Mouse (Mus musculus) limb, embryonic 12.5 days (tissue): ENCODE results near the gene Gpr152. TPM values are rescaled to one million over a fixed set of nuclear protein-coding genes. Genes with fewer than 3 reads are reported as not detected.

ENCODE experiments used
- ATAC-seq: fragments of 200-750 bp; cut with Nextera tagmentation; 2 replicates; pipeline ENCODE4 v1.8.0; 2017; ENCODE audit warnings: low read depth, moderate TSS enrichment; ENCODE audit not compliant: insufficient number of reproducible peaks, insufficient read depth, low FRiP score, low TSS enrichment
- H3K27ac ChIP-seq: fragments of 300-500 bp; sonication (generic); 2 replicates; pipeline ENCODE4 v1.5.1; 2016; ENCODE audit warnings: mild to moderate bottlenecking, moderate library complexity
- H3K27me3 ChIP-seq: fragments of 300-500 bp; sonication (generic); 2 replicates; pipeline ENCODE4 v1.6.1; 2016; ENCODE audit warnings: mild to moderate bottlenecking, moderate library complexity
- H3K36me3 ChIP-seq: fragments of 300-500 bp; sonication (generic); 2 replicates; pipeline ENCODE4 v1.6.1; 2016; ENCODE audit warnings: mild to moderate bottlenecking, moderate library complexity
- H3K4me1 ChIP-seq: fragments of 300-500 bp; sonication (generic); replicated peaks from 2 replicates; pipeline ENCODE4 v1.6.1; 2016
- H3K4me2 ChIP-seq: fragments of 300-500 bp; sonication (generic); 2 replicates; pipeline ENCODE4 v1.6.1; 2016; ENCODE audit warnings: mild to moderate bottlenecking, moderate library complexity
- H3K4me3 ChIP-seq: fragments of 300-500 bp; sonication (generic); replicated peaks from 2 replicates; pipeline ENCODE4 v1.5.1; 2016; ENCODE audit warnings: mild to moderate bottlenecking
- H3K9ac ChIP-seq: fragments of 300-500 bp; sonication (generic); replicated peaks from 2 replicates; pipeline ENCODE4 v1.6.1; 2016; ENCODE audit warnings: mild to moderate bottlenecking, moderate library complexity
- H3K9me3 ChIP-seq: fragments of 300-500 bp; sonication (generic); 2 replicates; pipeline ENCODE4 v1.6.1; 2016; ENCODE audit warnings: mild to moderate bottlenecking, moderate library complexity
- WGBS: fragments of 180-500 bp; shearing (Covaris S2); methylation state at CpG from one replicate; pipeline ENCODE4 v1.1.7; 2016; 5-methylcytosine and 5-hydroxymethylcytosine counted together
- polyA plus RNA-seq: library from polyadenylated mRNA; unstranded; fragments of >200 nt; fragmentation: Nextera tagmentation; extraction: Ambion mirVana; gene quantifications from 2 replicates; pipeline ENCODE4 v1.2.1, GENCODE M21; 2016

Gpr152 gene
- polyA plus RNA-seq, 1 experiment from 2014 or later = not detected

DNA sequence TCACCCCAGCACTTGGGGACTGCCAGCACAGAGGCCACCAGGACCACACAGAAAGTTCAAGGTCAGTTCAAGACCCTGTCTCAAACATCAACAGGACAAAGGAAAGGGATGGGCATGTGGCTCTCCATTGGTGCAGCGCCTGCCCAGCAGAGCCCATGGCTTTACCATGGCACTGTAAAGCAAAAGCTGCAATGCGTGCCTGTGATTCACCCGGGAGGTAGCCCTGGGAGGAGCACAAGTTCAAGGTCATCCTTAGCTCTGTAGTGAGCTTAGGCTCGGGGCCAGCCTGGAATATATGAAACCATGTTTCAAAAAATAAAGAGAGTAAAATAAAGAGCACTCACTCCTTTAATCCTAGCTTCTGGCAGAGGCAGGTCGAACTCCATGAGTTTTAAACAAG lies 12.3 kb downstream of the Gpr152 start:
- ATAC-seq = no peak
- Histone ChIP-seq H3K4me1 (peaks cover 18% of the 10 kb centered on the region), H3K27me3 (no peaks in the 10 kb centered on the region), H3K4me2 (no peak overlapping the region), H3K27ac (no peak overlapping the region), H3K9me3 (no peaks in the 10 kb centered on the region), H3K36me3 (peaks cover 58% of the 10 kb centered on the region), H3K9ac (no peak overlapping the region), H3K4me3 (no peak overlapping the region)
- 90% methylated on average over 5 of the region's 5 CpGs for WGBS

DNA sequence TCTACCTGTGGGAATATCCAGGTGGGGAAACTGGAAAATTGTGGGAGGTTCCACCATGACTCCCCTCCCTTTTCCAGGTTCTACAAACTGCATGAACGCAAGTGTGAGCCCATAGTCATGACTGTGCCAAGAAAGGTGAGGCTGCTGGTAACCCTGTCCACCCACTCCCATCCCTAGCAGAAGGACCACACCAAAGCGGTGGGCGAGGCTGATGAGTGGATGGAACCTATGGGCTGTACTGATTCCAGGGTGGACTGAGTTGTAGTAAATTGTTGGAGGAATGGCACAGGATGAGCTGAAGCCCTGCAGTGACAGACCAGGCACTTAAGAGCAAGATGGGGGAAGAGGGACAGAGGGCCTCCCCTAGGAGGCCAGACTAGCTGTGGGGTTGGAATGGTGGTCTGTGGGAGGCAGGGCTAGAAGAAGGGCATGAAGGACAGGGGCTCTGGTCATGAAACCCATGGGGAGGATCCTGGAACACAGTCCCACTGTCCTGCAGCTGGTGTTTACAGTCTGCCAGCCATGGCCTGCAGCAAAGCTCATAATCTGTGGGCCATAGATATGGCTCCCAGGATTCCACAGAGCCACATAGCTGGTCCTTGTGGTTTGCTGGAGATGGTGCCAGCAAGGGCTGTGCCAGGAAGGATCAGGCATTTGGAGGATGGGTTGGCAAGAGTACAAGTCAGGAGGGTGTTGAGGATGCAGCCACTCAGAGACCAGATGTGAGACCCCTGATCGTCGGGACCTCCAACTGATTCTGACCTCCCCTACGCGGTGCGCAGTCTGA lies 13.1 kb downstream of the Gpr152 start:
- Histone ChIP-seq H3K9ac (0 out of 2 replicates have a peak overlapping the region, but pooled peaks have one; percentile 18), H3K36me3 (peaks cover 66% of the 10 kb centered on the region), H3K27ac (no peak overlapping the region), H3K4me2 (no peak overlapping the region), H3K4me1 (peaks cover 18% of the 10 kb centered on the region), H3K4me3 (no peak overlapping the region), H3K9me3 (no peaks in the 10 kb centered on the region), H3K27me3 (no peaks in the 10 kb centered on the region)
- WGBS = 85% methylated on average over 8 of the region's 8 CpGs
- no peak for ATAC-seq

DNA sequence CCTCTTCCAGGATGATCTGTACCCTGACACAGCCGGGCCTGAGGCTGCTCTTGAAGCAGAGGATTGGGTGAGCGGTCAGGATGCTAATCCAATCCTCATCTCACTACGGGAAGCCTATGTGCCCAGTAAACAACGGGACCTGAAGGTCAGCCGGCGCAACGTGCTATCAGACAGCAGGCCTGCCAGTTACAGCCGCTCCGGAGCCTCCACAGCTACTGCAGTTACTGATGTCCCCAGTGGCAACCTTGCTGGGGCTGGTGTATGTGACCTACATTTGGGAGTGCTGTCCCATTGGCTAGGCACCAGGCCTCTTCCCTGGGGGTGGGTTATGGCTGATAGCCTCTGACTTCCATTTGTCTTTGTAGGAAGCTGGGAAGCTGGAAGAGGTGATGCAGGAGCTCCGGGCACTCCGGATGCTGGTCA lies 13.7 kb downstream of the Gpr152 start, which contains the start of gene Ptprcap:
Gene Ptprcap (plus strand): TSS at position 373 of the 423 bp plus-strand sequence.
- H3K36me3 ChIP-seq = peaks cover 72% of the 10 kb centered on the region
- no peaks in the 10 kb centered on the region for H3K9me3 ChIP-seq
- no peak within 1 kb of the TSS for H3K4me2 ChIP-seq
- 0 out of 2 replicates have a peak within 1 kb of the TSS, but pooled peaks have one; percentile 18 for H3K9ac ChIP-seq
- no peak within 1 kb of the TSS for H3K4me3 ChIP-seq
- no peaks in the 10 kb centered on the region for H3K27me3 ChIP-seq
- peaks cover 12% of the 10 kb centered on the region for H3K4me1 ChIP-seq
- ATAC-seq = no peak
- H3K27ac ChIP-seq = no peak within 1 kb of the TSS
- 68% methylated on average over 11 of the region's 11 CpGs for WGBS

DNA sequence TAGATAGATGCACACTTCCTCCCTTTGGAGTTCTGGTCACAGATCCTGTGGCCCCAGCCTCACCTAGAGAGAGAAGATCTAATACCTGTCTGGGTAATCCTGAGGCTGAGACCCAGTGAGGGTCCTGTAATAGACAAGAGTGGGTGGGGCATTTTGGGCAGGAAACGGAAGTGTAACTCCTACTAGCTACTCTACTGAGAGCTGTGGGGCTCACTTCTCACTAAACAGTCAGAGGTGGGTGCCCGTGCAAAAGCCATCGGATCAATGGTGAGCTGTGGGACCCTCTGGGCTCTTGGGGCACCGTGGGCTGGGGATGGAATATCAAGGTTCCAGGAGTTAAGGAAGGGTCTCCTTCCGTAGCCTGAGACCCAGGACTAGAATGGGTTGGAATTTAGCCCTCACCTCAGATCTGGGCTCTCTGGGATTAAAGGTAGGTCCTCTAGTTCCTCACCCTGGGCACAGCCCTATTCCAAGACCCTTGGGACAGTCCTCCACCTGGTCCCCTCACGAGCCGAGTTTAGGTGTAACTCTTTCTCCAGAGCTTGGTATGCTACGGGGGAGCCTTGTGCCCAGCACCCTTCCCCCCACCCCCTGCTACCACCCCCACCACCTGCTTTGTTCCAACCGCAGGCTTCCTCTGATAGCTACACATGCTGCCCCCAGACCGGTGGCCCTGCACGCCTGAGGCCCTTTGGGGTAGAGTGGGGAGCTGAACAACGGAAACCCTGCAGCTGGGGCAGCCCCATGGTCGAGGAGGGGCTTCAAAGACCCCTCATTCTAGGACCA lies 15.0 kb downstream of the Gpr152 start:
- Histone ChIP-seq H3K4me1 (peaks cover 3% of the 10 kb centered on the region), H3K4me3 (no peak overlapping the region), H3K27ac (no peak overlapping the region), H3K9ac (peak overlapping the region; percentile 42; the same call in 1 of the 2 replicates), H3K9me3 (no peaks in the 10 kb centered on the region), H3K4me2 (no peak overlapping the region), H3K27me3 (no peaks in the 10 kb centered on the region), H3K36me3 (peaks cover 86% of the 10 kb centered on the region)
- WGBS = 81% methylated on average over 13 of the region's 13 CpGs
- 0 out of 2 replicates have a peak, but pooled peaks have one; percentile 14 for ATAC-seq

DNA sequence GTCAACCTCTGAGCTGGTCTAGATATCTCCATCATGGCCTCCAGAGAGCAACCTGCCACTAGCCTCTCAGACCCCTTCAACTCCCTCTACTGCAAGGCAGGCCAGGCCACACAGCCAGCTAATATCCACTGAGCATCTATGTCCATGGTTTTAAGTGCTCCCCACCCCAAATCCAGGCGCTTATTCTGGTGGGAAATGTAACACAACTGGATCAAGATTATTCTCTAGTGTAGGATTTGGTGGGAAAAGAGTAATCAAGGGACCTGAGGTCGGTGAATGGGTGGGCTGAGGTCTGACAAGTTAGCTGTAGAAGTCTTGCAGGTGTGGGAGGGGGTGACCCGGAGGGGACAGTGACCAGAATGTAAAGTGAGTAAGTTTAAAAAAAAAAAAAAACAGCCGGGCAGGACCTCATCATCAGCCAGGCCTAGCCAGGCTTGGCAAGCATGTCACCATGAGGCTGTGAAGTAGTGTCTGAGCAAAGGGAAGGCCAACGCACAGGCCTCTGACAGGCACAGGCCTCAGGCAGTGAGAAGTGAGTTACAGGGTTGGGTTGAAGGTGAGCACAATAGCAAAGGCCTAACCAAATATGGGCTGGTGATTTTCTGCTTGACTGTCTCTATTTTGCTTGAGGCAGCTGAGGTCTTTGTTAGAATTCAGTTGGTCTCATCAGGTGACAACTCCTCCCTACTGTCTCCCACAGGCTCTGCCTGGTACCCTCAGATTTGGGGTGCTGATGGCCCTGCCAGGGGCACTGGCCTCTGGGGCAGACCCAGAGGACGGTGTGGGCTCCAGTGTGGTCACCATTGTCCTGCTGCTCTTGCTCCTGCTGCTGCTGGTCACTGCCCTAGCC lies 15.9 kb downstream of the Gpr152 start:
- ATAC-seq = no peak
- Histone ChIP-seq H3K9me3 (no peaks in the 10 kb centered on the region), H3K27me3 (no peaks in the 10 kb centered on the region), H3K4me1 (no peaks in the 10 kb centered on the region), H3K36me3 (peaks cover 86% of the 10 kb centered on the region), H3K9ac (peak overlapping the region; percentile 42; the same call in 1 of the 2 replicates), H3K4me3 (no peak overlapping the region), H3K4me2 (no peak overlapping the region), H3K27ac (no peak overlapping the region)
- WGBS = 85% methylated on average over 6 of the region's 6 CpGs

DNA sequence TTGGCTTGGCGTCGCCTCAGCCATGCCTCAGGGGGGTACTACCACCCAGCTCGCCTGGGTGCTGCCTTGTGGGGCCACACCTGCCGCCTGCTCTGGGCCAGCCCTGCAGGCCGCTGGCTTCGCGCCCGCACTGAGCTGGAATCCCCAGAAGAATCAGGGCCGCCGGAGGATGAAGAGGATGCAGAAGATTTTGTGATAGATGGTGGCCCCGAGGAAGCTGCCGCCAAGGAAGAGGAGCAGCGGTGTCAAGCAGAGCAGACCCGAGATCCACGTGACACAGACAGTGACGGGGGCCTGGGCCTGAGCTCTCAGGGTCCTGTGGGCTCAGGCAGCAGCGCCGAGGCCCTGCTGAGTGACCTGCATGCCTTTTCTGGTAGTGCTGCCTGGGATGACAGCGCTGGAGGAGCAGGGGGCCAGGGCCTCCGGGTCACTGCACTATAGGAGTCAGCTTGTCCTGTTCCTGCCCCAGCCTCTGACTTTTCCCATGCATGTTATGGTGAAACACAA lies 16.5 kb downstream of the Gpr152 start:
- H3K27ac ChIP-seq = no peak overlapping the region

DNA sequence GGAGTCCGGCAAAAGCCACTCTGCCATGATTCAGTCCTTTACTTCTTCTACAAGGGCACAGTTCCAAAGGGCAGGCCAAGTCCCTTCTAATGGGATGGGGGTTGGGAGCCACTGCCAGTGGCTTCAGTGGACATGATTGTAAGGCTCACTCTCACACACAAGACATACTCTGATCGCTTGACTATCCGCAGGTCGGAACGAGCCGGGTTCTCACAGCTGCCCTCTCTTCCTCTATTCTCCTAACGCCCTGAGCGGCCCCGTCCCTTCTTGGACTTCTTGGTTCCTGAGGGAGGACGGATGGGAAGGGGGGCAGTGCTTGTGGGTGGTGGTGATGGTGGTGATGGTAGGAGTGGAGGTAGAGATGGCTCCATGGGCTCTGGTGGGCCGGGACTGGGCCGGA lies 17.2 kb downstream of the Gpr152 start:
- H3K4me3 ChIP-seq = no peak overlapping the region
- H3K9me3 ChIP-seq = no peaks in the 10 kb centered on the region
- no peak overlapping the region for H3K9ac ChIP-seq
- WGBS = 91% methylated on average over 12 of the region's 12 CpGs
- no peaks in the 10 kb centered on the region for H3K27me3 ChIP-seq
- no peaks in the 10 kb centered on the region for H3K4me1 ChIP-seq
- no peak overlapping the region for H3K27ac ChIP-seq
- H3K36me3 ChIP-seq = peaks cover 85% of the 10 kb centered on the region
- ATAC-seq = no peak
- no peak overlapping the region for H3K4me2 ChIP-seq

More for the DNA sequence above, 16.5 kb downstream of the Gpr152 start:
- H3K4me2 ChIP-seq = no peak overlapping the region
- 0 out of 2 replicates have a peak overlapping the region, but pooled peaks have one; percentile 27 for H3K9ac ChIP-seq
- H3K36me3 ChIP-seq = peaks cover 85% of the 10 kb centered on the region
- WGBS = 78% methylated on average over 20 of the region's 20 CpGs
- H3K4me3 ChIP-seq = no peak overlapping the region
- H3K4me1 ChIP-seq = no peaks in the 10 kb centered on the region
- no peaks in the 10 kb centered on the region for H3K9me3 ChIP-seq
- no peak for ATAC-seq
- no peaks in the 10 kb centered on the region for H3K27me3 ChIP-seq

DNA sequence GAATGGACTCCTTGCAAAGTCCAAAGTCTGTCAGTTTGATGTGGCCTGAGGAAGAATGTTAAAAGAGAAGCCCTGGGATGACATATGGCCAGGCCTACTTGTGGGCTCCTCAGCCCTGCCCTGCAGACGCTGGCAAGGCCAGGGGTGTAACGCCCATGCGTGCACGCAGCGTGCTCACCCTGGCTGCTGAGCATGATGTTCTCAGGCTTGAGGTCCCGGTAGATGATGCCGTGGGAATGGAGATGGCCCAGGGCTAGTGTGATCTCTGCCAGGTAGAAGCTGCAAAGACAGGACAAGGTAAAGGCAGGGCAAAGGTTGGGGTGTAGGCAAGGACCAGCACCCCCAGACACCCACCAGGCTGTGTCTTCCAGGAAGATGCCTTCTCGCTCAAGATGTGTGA lies 19.5 kb downstream of the Gpr152 start:
- Histone ChIP-seq H3K4me2 (no peak overlapping the region), H3K4me1 (peaks cover 7% of the 10 kb centered on the region), H3K27ac (no peak overlapping the region), H3K27me3 (no peaks in the 10 kb centered on the region), H3K9me3 (no peaks in the 10 kb centered on the region), H3K4me3 (no peak overlapping the region), H3K9ac (no peak overlapping the region), H3K36me3 (peaks cover 67% of the 10 kb centered on the region)
- 94% methylated on average over 8 of the region's 8 CpGs for WGBS
- ATAC-seq = no peak

DNA sequence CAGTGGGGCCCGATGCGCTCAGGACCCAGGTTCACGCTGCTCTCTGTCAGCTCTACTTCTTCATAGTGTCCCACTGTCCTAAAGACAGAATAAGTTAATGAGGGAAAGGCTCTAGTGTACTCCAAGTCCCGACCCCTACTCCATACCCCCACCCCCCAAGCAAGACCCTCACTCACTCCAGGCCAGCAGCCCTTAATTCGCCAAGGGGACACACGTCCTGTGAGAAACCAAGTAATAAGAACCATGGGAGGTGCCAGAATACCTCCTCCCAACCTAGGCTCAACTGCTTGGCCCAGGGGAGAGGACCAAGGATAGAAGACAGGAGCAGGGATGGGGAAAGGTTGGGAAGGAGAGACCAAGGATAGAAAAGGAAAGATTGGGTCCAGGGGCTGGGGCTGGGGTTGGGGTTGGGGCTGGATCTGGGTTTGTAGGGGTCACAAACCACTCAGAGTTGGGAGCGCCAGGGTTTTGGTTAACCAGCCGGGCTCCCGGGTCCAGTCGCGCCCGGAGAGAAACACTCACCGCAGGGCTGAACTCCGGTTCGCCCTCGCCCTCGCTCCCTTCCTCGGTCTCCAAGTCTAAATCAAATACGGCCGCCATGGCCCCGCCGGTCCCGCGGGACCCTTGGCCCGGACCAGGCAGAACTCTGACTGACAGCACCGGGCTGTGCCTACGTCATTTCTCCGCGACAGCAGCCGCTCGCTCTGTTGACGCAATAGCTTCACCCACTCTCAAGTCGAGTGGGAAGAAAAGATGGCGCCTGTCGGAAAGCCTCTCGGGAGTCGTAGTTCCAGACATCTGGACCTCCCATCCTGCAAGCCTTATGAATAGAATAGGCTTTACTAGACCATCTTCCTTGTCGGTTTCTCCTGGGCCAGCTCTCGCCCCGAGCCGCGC lies 23.3 kb downstream of the Gpr152 start, which contains the start of gene Rps6kb2:
Gene Rps6kb2 (minus strand): TSS at position 709 of the 897 bp plus-strand sequence.
- Histone ChIP-seq H3K4me1 (peaks cover 7% of the 10 kb centered on the region), H3K4me2 (peak within 1 kb of the TSS; percentile 93), H3K36me3 (peaks cover 38% of the 10 kb centered on the region), H3K27me3 (no peaks in the 10 kb centered on the region), H3K9ac (peak within 1 kb of the TSS; percentile 81), H3K4me3 (peak within 1 kb of the TSS; percentile 69), H3K9me3 (no peaks in the 10 kb centered on the region), H3K27ac (peak within 1 kb of the TSS; percentile 74)
- peak; percentile 75 for ATAC-seq
- 6% methylated on average over 42 of the region's 42 CpGs for WGBS

DNA sequence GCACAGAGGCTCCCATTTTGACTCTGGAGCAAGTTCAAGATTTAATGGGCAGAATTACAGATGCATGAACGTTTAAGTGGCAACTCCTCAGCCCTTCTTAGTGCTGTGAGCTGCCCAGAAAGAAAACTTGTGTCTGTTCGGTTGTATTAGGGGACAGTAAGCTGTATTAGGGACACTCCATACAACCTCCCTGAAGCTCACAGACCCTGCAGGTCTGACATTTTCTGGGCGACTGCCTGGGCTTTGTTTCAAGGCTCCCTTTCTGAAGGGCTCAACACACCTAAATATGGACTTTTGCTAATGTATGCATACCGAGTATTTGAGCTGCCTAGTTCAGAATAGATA lies 23.9 kb downstream of the Gpr152 start:
- Histone ChIP-seq H3K4me1 (peaks cover 7% of the 10 kb centered on the region), H3K4me2 (peak overlapping the region; percentile 93), H3K27ac (peak overlapping the region; percentile 74), H3K9me3 (no peaks in the 10 kb centered on the region), H3K9ac (peak overlapping the region; percentile 52), H3K36me3 (peaks cover 31% of the 10 kb centered on the region), H3K4me3 (peak overlapping the region; percentile 69), H3K27me3 (no peaks in the 10 kb centered on the region)
- peak; percentile 18; the same call in 1 of the 2 replicates for ATAC-seq
- 40% methylated on average over 4 of the region's 4 CpGs for WGBS
